Mouse (Mus musculus) ES-Bruce4 (cell line): ENCODE measurements around the gene Agpat1. TPM values are rescaled to one million over a fixed set of nuclear protein-coding genes. Genes with fewer than 3 reads are reported as not detected.
A peak's percentile ranks its signal among the peaks of the same experiment; 100 is the strongest.

ENCODE experiments used
- H3K27ac ChIP-seq: 2 replicates; pipeline ENCODE4 v1.5.1; 2012; ENCODE audit warnings: low read length, inconsistent platforms; ENCODE audit not compliant: insufficient read depth
- H3K27me3 ChIP-seq: 2 replicates; pipeline ENCODE4 v1.6.1; 2012; ENCODE audit warnings: mild to moderate bottlenecking, low read length, inconsistent platforms; ENCODE audit not compliant: control insufficient read depth, poor library complexity, insufficient read depth, severe bottlenecking
- H3K36me3 ChIP-seq: 2 replicates; pipeline ENCODE4 v1.6.1; 2012; ENCODE audit warnings: inconsistent platforms, mild to moderate bottlenecking, low read length, moderate library complexity; ENCODE audit not compliant: control insufficient read depth, poor library complexity, insufficient read depth, severe bottlenecking
- H3K4me1 ChIP-seq: one replicate; pipeline ENCODE4 v1.8.1; 2011; ENCODE audit warnings: low read length; ENCODE audit not compliant: control insufficient read depth, insufficient read depth
- H3K4me3 ChIP-seq: 2 replicates; pipeline ENCODE4 v1.5.1; 2011; ENCODE audit warnings: low read depth, mild to moderate bottlenecking, low read length
- H3K9ac ChIP-seq: 2 replicates; pipeline ENCODE4 v1.6.1; 2012; ENCODE audit warnings: low read depth, mild to moderate bottlenecking, inconsistent platforms; ENCODE audit not compliant: poor library complexity, severe bottlenecking
- H3K9me3 ChIP-seq: replicated peaks from 2 replicates; pipeline ENCODE4 v1.6.1; 2012; ENCODE audit warnings: mild to moderate bottlenecking, low read length, inconsistent platforms; ENCODE audit not compliant: control insufficient read depth, poor library complexity, insufficient read depth, severe bottlenecking
- CTCF ChIP-seq: IDR thresholded peaks from one replicate; pipeline ENCODE4 v1.8.1; 2011; ENCODE audit warnings: low read depth, low read length
- EP300 ChIP-seq: IDR thresholded peaks from 2 replicates; pipeline ENCODE4 v1.6.1; 2011; ENCODE audit warnings: low read depth, low read length; ENCODE audit not compliant: insufficient read depth
- POLR2A ChIP-seq: IDR thresholded peaks from one replicate; pipeline ENCODE4 v1.8.1; 2011; ENCODE audit warnings: low read length; ENCODE audit not compliant: insufficient read depth
- polyA plus RNA-seq: library from polyadenylated mRNA; stranded (reverse); fragments of >200 nt; gene quantifications from 2 replicates; pipeline ENCODE4 v1.2.4, GENCODE M21; 2011; ENCODE audit warnings: low read depth; ENCODE audit not compliant: missing spikeins, insufficient read depth, insufficient read length

Agpat1 gene
- polyA plus RNA-seq, 1 experiment, result 66.8 TPM

DNA sequence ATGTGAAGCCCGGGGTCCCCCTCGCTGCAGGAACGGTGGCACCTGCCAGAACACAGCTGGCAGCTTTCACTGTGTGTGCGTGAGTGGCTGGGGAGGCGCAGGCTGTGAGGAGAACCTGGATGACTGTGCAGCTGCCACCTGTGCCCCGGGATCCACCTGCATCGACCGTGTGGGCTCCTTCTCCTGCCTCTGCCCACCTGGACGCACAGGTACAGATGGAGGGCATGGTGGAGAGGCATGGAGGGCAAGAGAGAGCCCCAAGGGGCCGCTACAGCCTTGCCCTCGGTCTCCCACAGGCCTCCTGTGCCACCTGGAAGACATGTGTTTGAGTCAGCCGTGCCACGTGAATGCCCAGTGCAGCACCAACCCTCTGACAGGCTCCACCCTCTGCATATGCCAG lies 35.6 kb upstream of the Agpat1 start:
- H3K27ac ChIP-seq, result no peak overlapping the region
- H3K36me3 ChIP-seq, result no peaks in the 10 kb centered on the region
- H3K9me3 ChIP-seq, result no peaks in the 10 kb centered on the region
- H3K9ac ChIP-seq, result no peak overlapping the region
- no peak for TF ChIP-seq CTCF
- TF ChIP-seq POLR2A, result no peak
- TF ChIP-seq EP300, result no peak
- H3K27me3 ChIP-seq, result no peaks in the 10 kb centered on the region
- H3K4me3 ChIP-seq, result no peak overlapping the region
- peaks cover 6% of the 10 kb centered on the region for H3K4me1 ChIP-seq

DNA sequence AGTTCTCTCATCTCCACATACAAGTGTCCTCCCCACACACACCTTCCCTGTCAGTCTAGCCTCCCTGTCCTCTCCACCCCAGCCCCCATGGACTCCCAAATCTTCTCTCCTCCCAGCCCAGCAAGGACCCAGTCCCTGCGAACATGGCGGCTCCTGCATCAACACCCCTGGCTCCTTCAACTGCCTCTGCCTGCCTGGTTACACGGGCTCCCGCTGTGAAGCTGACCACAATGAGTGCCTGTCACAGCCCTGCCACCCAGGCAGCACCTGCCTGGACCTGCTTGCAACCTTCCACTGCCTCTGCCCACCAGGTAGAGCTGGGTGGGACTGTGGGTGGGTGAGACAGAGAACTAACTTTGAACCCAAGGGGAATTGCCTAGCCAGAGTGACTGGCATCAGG lies 34.1 kb upstream of the Agpat1 start:
- Histone ChIP-seq H3K36me3 (no peaks in the 10 kb centered on the region), H3K9me3 (no peaks in the 10 kb centered on the region)

DNA sequence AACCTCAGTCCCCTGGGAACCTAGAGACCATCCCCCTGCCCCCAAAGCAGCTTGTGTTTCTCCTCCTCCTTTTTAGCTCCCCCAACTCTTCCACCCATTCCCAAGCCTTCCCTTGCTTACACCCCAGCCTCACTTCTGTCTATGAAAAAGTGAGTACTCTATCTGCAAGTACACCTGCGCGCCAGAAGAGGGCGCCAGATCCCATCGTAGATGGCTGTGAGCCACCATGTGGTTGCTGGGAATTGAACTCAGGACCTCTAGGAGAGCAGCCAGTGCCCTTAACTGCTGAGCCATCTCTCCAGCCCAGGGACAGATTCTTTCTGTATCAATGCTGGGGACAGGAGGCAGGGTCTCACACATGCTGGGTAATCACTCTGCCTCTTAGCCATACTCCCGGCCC lies 32.2 kb upstream of the Agpat1 start:
- H3K36me3 ChIP-seq, result no peaks in the 10 kb centered on the region
- peak overlapping the region; percentile 15 for H3K4me3 ChIP-seq
- H3K27ac ChIP-seq, result no peak overlapping the region
- no peaks in the 10 kb centered on the region for H3K4me1 ChIP-seq
- no peak overlapping the region for H3K9ac ChIP-seq
- H3K9me3 ChIP-seq, result no peaks in the 10 kb centered on the region
- TF ChIP-seq POLR2A (no peak), CTCF (peak; percentile 84)
- H3K27me3 ChIP-seq, result no peaks in the 10 kb centered on the region

More for the DNA sequence above, 34.1 kb upstream of the Agpat1 start:
- no peak overlapping the region for H3K9ac ChIP-seq
- no peak overlapping the region for H3K27ac ChIP-seq
- H3K4me1 ChIP-seq, result peaks cover 2% of the 10 kb centered on the region
- H3K4me3 ChIP-seq, result no peak overlapping the region
- H3K27me3 ChIP-seq, result no peaks in the 10 kb centered on the region
- no peak for TF ChIP-seq CTCF
- TF ChIP-seq EP300, result no peak
- TF ChIP-seq POLR2A, result no peak

DNA sequence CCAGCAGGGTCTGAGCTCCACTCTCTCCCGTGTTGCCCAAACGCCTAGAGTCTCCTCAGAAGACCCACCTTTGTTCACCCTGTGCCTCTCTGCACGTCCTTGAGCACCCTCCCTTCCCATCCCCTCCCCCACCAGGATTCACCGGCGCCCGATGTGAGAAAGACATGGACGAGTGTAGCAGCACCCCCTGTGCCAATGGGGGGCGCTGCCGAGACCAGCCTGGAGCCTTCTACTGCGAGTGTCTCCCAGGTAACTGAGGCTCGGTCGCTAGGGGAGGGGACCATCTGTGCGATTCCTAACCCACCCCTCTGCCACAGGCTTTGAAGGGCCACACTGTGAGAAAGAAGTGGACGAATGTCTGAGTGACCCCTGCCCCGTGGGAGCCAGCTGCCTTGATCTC lies 31.7 kb upstream of the Agpat1 start:
- Histone ChIP-seq H3K4me3 (peak overlapping the region; percentile 15), H3K27me3 (no peaks in the 10 kb centered on the region), H3K4me1 (no peaks in the 10 kb centered on the region), H3K36me3 (no peaks in the 10 kb centered on the region), H3K9me3 (no peaks in the 10 kb centered on the region), H3K9ac (no peak overlapping the region), H3K27ac (no peak overlapping the region)
- TF ChIP-seq EP300 (no peak), POLR2A (no peak), CTCF (peak; percentile 68)

DNA sequence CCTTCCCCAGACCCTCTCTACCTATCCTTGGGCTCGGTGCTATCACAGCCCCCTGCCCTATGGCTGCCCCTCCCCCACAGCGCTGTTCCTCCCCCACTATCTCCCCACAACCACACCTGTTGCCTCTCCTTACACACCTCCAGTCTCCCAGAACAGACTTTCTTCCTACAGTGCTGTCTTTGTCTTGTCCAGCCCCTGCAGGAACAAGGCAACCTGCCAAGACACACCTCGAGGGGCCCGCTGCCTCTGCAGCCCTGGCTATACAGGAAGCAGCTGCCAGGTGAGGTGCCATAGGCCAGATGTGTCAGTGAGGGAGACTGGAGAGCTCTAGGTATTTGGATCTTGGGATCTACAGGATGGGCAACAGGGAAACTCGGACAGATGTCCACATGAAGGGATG lies 27.5 kb upstream of the Agpat1 start:
- no peaks in the 10 kb centered on the region for H3K36me3 ChIP-seq
- H3K27me3 ChIP-seq, result no peaks in the 10 kb centered on the region
- no peaks in the 10 kb centered on the region for H3K4me1 ChIP-seq
- H3K9me3 ChIP-seq, result no peaks in the 10 kb centered on the region
- no peak overlapping the region for H3K9ac ChIP-seq
- no peak overlapping the region for H3K4me3 ChIP-seq
- H3K27ac ChIP-seq, result no peak overlapping the region
- TF ChIP-seq CTCF (no peak), EP300 (no peak), POLR2A (no peak)

DNA sequence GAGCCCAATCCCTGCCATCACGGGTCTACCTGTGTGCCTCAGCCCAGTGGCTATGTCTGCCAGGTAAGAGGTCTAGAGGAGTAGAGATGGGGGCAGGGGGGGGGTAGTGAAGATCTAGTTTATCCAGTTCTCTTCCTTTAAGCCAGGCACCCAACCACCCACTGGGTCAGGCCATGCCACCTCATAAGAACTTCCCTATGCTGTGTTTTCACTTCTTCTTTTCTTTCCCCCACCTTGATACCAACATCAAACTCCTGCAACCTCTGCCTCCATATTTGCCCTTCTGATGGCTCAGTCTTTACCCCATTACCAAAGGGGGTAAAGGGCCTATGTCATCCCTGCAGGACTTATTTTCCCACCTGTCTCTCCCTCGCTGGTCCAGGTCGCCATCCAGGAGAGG lies 26.0 kb upstream of the Agpat1 start:
- Histone ChIP-seq H3K36me3 (no peaks in the 10 kb centered on the region), H3K4me1 (no peaks in the 10 kb centered on the region), H3K27me3 (no peaks in the 10 kb centered on the region), H3K9me3 (no peaks in the 10 kb centered on the region), H3K9ac (no peak overlapping the region), H3K27ac (no peak overlapping the region), H3K4me3 (no peak overlapping the region)
- no peak for TF ChIP-seq CTCF
- no peak for TF ChIP-seq EP300
- TF ChIP-seq POLR2A, result no peak

DNA sequence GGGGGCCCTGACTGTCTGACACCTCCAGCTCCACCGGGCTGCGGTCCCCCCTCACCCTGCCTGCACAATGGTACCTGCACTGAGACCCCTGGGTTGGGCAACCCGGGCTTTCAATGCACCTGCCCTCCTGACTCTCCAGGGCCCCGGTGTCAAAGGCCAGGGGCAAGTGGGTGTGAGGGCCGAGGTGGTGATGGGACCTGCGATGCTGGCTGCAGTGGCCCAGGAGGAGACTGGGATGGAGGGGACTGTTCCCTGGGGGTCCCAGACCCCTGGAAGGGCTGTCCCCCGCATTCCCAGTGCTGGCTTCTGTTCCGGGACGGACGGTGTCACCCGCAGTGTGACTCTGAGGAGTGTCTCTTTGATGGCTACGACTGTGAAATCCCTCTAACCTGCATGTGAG lies 21.5 kb upstream of the Agpat1 start:
- Histone ChIP-seq H3K27me3 (no peaks in the 10 kb centered on the region), H3K9me3 (no peaks in the 10 kb centered on the region), H3K27ac (no peak overlapping the region), H3K9ac (no peak overlapping the region), H3K4me3 (no peak overlapping the region), H3K36me3 (no peaks in the 10 kb centered on the region), H3K4me1 (no peaks in the 10 kb centered on the region)
- TF ChIP-seq EP300 (no peak), CTCF (no peak), POLR2A (no peak)
